Mouse (Mus musculus): ENCODE data around the gene Aym1. TPM values are rescaled to one million over a fixed set of nuclear protein-coding genes. Genes with fewer than 3 reads are reported as not detected.

The Aym1 gene
- polyA plus RNA-seq (2012; rRNA removed), result not detected in 2 replicates

DNA sequence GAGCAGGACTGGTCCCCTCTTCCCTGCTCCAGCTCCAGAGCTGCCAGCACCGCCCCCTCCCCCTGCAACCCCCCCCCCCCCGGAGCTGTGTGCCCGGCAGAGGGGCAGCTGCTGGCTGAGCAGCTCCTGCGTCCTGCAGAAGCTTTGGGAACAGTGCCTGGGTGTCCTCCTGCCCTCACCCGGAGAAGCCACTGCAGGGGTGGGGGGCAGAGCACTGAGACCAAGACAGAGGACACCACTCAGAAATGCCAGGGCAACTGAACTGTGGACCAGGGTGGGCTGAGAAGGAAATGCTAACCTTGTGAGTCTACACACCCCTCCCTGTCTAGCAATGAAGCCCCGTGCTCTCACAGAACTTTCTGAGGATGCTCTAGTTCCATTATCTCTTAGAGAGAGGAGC, at the start of gene Aym1:
TSS of gene Aym1 (plus strand) at position 109 of the 400 bp plus-strand sequence.

DNA sequence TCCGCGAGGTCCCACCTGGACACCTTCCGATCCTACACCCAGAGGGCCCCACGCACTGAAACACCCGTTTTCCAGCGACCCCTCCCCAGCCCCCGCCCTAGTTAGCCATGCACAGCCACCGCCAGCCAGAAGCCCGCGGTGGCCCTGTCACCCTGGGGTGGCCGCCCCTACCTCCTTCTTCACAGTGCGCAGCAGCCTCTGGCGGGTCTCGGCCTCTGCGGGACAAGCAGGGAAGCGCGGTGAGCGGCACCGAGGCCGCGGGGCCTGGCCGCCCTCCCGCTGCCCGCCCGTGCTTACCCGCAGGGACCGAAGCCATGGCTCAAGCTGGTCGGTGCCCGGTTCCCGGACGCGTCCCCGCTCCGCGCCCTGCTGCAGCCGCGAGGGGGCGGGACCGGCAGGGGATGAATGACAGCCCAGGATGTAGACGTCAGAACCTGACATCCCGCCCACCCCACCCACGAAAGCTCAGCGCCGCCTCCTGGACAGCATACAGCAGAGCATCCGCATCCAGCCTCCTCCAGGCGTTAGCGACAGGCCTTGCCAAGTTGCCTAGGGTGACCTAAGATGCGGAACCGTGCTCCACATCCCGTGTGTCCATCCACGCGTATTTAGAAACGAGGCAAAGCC, 46.6 kb upstream of the Aym1 start, which contains the start of gene Sgsm1:
TSS of gene Sgsm1 (minus strand) at position 410 of the 627 bp plus-strand sequence.

Other genes starting within 250 kb of the Aym1 start
- 39.3 and 41.8 TPM in 2 replicates for gene 2900026A02Rik, start 136.1 kb upstream of the Aym1 start, polyA plus RNA-seq (2012; rRNA removed)
- 0.07 TPM in 1 of 2 replicates, not detected in the other for gene Tmem211, start 130.4 kb upstream of the Aym1 start, polyA plus RNA-seq (2012; rRNA removed)
- gene Sgsm1, start 46.5 kb upstream of the Aym1 start, polyA plus RNA-seq (2012; rRNA removed), result 19.1 and 19.8 TPM in 2 replicates
- 22.7 and 23.1 TPM in 2 replicates for gene Wscd2, start 133.0 kb downstream of the Aym1 start, polyA plus RNA-seq (2012; rRNA removed)